In the genomic region with DNA sequence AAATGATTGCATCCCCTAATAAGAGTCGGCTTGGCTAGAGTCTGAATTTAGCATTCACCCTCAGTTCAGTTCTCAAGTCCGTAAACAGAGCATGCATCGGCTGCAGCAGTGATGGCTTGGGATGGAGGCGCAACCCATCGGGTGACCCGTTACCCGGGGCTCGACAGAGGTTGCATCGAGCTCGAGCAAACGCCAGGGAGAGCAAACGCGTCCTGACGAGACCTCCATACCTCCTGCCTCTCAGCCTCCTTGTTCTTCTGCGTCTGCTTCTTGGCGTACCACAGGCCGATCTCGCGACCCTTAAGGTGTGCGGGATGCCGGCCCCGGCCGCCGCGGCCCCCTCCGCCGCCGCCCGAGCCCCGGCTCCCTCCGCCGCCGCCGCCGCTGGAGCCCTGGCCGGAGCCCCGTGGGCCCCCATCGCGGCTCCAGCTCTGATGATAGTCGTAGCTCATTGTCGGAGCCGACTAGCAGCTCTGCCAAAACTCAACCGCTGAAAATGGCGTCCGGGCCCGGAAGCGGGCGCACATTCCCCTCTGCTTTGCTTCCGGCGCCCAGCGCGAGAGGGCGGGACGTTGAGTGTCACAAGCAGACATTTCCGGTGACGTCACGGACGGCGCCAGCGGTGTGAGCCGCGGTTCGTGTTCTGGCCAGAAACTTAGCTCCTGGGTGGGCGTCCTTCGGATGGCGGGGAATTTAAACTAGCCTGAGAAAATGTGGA, we compare ENCODE assay signal across 8 mouse cellular contexts. TPM values are rescaled to one million over a fixed set of nuclear protein-coding genes. Genes with fewer than 3 reads are reported as not detected.
DNase-seq lines count a peak whose midpoint lies in the region; ATAC-seq and TF ChIP-seq lines count a peak whose summit lies in the region.

A gene (minus strand): TSS at position 517 of the 718 bp plus-strand sequence.

- peak within 1 kb of the TSS; percentile 97 for H3K27ac ChIP-seq in embryonic facial prominence, embryonic 13.5 days
- H3K27ac ChIP-seq in kidney, adult 2 months (ENCODE audit: insufficient read depth, low read depth, low read length): no peak within 1 kb of the TSS
- H3K27ac ChIP-seq in limb, embryonic 12.5 days: peak within 1 kb of the TSS; percentile 95
- peak within 1 kb of the TSS; percentile 97 for H3K27ac ChIP-seq in midbrain, embryonic 15.5 days
- H3K27ac ChIP-seq in spleen, adult 2 months (ENCODE audit: insufficient read depth, low read length): peak within 1 kb of the TSS; percentile 7; the same call in 1 of the 2 replicates

- under 1% methylated on average over 66 of the region's 66 CpGs for WGBS in embryonic facial prominence, embryonic 13.5 days
- under 1% methylated on average over 66 of the region's 66 CpGs for WGBS in kidney, adult 2 months
- WGBS in limb, embryonic 12.5 days: under 1% methylated on average over 66 of the region's 66 CpGs
- under 1% methylated on average over 65 of the region's 66 CpGs for WGBS in midbrain, embryonic 15.5 days
- WGBS in spleen, adult 2 months: under 1% methylated on average over 66 of the region's 66 CpGs

- no peaks in the 10 kb centered on the region; the same call in 1 of the 2 replicates for H3K36me3 ChIP-seq in embryonic facial prominence, embryonic 13.5 days
- H3K36me3 ChIP-seq in kidney, adult 2 months (ENCODE audit: control insufficient read depth, insufficient read depth, low read length): no peaks in the 10 kb centered on the region
- H3K36me3 ChIP-seq in limb, embryonic 12.5 days: 0 out of 2 replicates have a peak, but pooled peaks cover 5% of the 10 kb centered on the region
- H3K36me3 ChIP-seq in midbrain, embryonic 15.5 days (replicated peaks): no peaks in the 10 kb centered on the region
- H3K36me3 ChIP-seq in spleen, adult 2 months (ENCODE audit: control insufficient read depth, insufficient read depth, low read length): 0 out of 2 replicates have a peak, but pooled peaks cover 1% of the 10 kb centered on the region

- peak within 1 kb of the TSS; percentile 92 for H3K4me3 ChIP-seq in embryonic facial prominence, embryonic 13.5 days
- H3K4me3 ChIP-seq in kidney, adult 2 months (ENCODE audit: insufficient read depth, low read depth, low read length): peak within 1 kb of the TSS; percentile 100
- H3K4me3 ChIP-seq in limb, embryonic 12.5 days (replicated peaks): peak within 1 kb of the TSS; percentile 91
- peak within 1 kb of the TSS; percentile 76 for H3K4me3 ChIP-seq in midbrain, embryonic 15.5 days
- peak within 1 kb of the TSS; percentile 86 for H3K4me3 ChIP-seq in spleen, adult 2 months (ENCODE audit: extremely low read depth, insufficient read depth, insufficient read length)

- TF ChIP-seq CTCF in kidney, adult 2 months (conservative IDR thresholded peaks at IDR 0.05; ENCODE audit: insufficient read depth, insufficient read length, low read depth, low read length): no peak
- TF ChIP-seq CTCF in spleen, adult 2 months (IDR thresholded peaks at IDR 0.05; ENCODE audit: extremely low read depth, insufficient read depth, insufficient read length, insufficient replicate concordance): no peak

- peak within 1 kb of the TSS; percentile 75 for H3K4me2 ChIP-seq in embryonic facial prominence, embryonic 13.5 days
- H3K4me2 ChIP-seq in limb, embryonic 12.5 days: peak within 1 kb of the TSS; percentile 76
- peak within 1 kb of the TSS; percentile 69 for H3K4me2 ChIP-seq in midbrain, embryonic 15.5 days

- peaks cover 14% of the 10 kb centered on the region for H3K4me1 ChIP-seq in embryonic facial prominence, embryonic 13.5 days
- peaks cover 5% of the 10 kb centered on the region; the same call in 1 of the 2 replicates for H3K4me1 ChIP-seq in kidney, adult 2 months (ENCODE audit: control insufficient read depth, insufficient read depth, low read length)
- peaks cover 12% of the 10 kb centered on the region for H3K4me1 ChIP-seq in limb, embryonic 12.5 days (replicated peaks)
- peaks cover 20% of the 10 kb centered on the region for H3K4me1 ChIP-seq in midbrain, embryonic 15.5 days
- peaks cover 8% of the 10 kb centered on the region for H3K4me1 ChIP-seq in spleen, adult 2 months (ENCODE audit: control insufficient read depth, insufficient read depth, insufficient read length)

- H3K27me3 ChIP-seq in embryonic facial prominence, embryonic 13.5 days: peaks cover 8% of the 10 kb centered on the region
- H3K27me3 ChIP-seq in kidney, adult 2 months (replicated peaks; ENCODE audit: control insufficient read depth, insufficient read depth, low read length): no peaks in the 10 kb centered on the region
- 0 out of 2 replicates have a peak, but pooled peaks cover 5% of the 10 kb centered on the region for H3K27me3 ChIP-seq in limb, embryonic 12.5 days
- H3K27me3 ChIP-seq in midbrain, embryonic 15.5 days (replicated peaks): no peaks in the 10 kb centered on the region
- no peaks in the 10 kb centered on the region for H3K27me3 ChIP-seq in spleen, adult 2 months (ENCODE audit: control insufficient read depth, insufficient read depth, low read length)

- peak; percentile 94 for ATAC-seq in embryonic facial prominence, embryonic 13.5 days (ENCODE audit: insufficient number of reproducible peaks, insufficient read depth, low FRiP score, low TSS enrichment, low read depth)
- peak; percentile 98 for ATAC-seq in limb, embryonic 12.5 days (ENCODE audit: insufficient number of reproducible peaks, insufficient read depth, low FRiP score, low TSS enrichment, low read depth)
- ATAC-seq in midbrain, embryonic 15.5 days (replicated peaks): peak; percentile 100

- H3K9me3 ChIP-seq in embryonic facial prominence, embryonic 13.5 days: no peaks in the 10 kb centered on the region
- no peaks in the 10 kb centered on the region for H3K9me3 ChIP-seq in limb, embryonic 12.5 days
- H3K9me3 ChIP-seq in midbrain, embryonic 15.5 days: no peaks in the 10 kb centered on the region

- TF ChIP-seq POLR2A in kidney, adult 2 months (IDR thresholded peaks at IDR 0.05; ENCODE audit: low read depth, low read length): peak; percentile 6
- peak; percentile 14; the same call in 1 of the 2 replicates for TF ChIP-seq POLR2A in spleen, adult 2 months (IDR thresholded peaks at IDR 0.05; ENCODE audit: low read depth, low read length)

- DNase-seq in 3134 (ENCODE audit: extremely low read depth, insufficient read length, low spot score): peak; percentile 92
- peak; percentile 97 to 98 for DNase-seq in adrenal gland, postnatal 36 days
- DNase-seq in heart, adult 18-20 months: peak; percentile 97 to 98
- DNase-seq in kidney, adult 2 months: peak; percentile 98
- peak; percentile 88 to 95 for DNase-seq in spleen, adult 2 months (ENCODE audit: low read depth in 1 of 2, low spot score in 2 of 2)

- peak within 1 kb of the TSS; percentile 98 for H3K9ac ChIP-seq in embryonic facial prominence, embryonic 13.5 days
- peak within 1 kb of the TSS; percentile 91 for H3K9ac ChIP-seq in limb, embryonic 12.5 days (replicated peaks)
- peak within 1 kb of the TSS; percentile 81 for H3K9ac ChIP-seq in midbrain, embryonic 15.5 days

RNA-seq across cellular contexts. Expression of the gene that starts here (rescaled TPM):
- 10 to 100 TPM; 35.7 to 36.1 TPM for total RNA-seq in adrenal gland, postnatal 36 days (2021)
- polyA plus RNA-seq in embryonic facial prominence, embryonic 13.5 days (2015; fragmentation: Nextera tagmentation; extraction: Ambion mirVana): 41.0 and 43.5 TPM in 2 replicates
- total RNA-seq in heart, adult 18-20 months (2021): 10 to 100 TPM; 15.3 to 18.4 TPM
- polyA plus RNA-seq in kidney, adult 2 months (2012; rRNA removed): 3.7 and 5.2 TPM in 2 replicates
- polyA plus RNA-seq in limb, embryonic 12.5 days (2016; fragmentation: Nextera tagmentation; extraction: Ambion mirVana): 44.5 and 47.2 TPM in 2 replicates
- 42.1 and 43.9 TPM in 2 replicates for polyA plus RNA-seq in midbrain, embryonic 15.5 days (2015; fragmentation: Nextera tagmentation; extraction: Ambion mirVana)
- polyA plus RNA-seq in spleen, adult 2 months (2012; rRNA removed): 3.0 and 3.3 TPM in 2 replicates
